Mouse (Mus musculus): ENCODE measurements around the gene Sh3d21. TPM values are rescaled to one million over a fixed set of nuclear protein-coding genes. Genes with fewer than 3 reads are reported as not detected.

The Sh3d21 gene
- total RNA-seq, 2 experiments from 2014 or later: 1.3 to 1.7 TPM

Other genes with a start within 250 kb of the Sh3d21 start
- 1 to 10 TPM; 3.0 to 3.2 TPM for gene Csf3r, start 138.9 kb downstream of the Sh3d21 start, total RNA-seq (2021)
- 10 to 100 TPM; 52.8 to 54.8 TPM for gene Mrps15, start 116.6 kb downstream of the Sh3d21 start, total RNA-seq (2021)
- 10 to 100 TPM; 54.4 to 57.0 TPM for gene Oscp1, start 104.9 kb downstream of the Sh3d21 start, total RNA-seq (2021)
- gene Lsm10, start 66.9 kb downstream of the Sh3d21 start, total RNA-seq (2021): 10 to 100 TPM; 16.2 to 16.8 TPM
- gene Stk40, start 59.5 kb downstream of the Sh3d21 start, total RNA-seq (2021): 10 to 100 TPM; 18.6 to 25.9 TPM
- 1 to 10 TPM; 6.8 to 8.0 TPM for gene Eva1b, start 15.7 kb downstream of the Sh3d21 start, total RNA-seq (2021)
- 100 to 1,000 TPM; 131 to 139 TPM for gene Thrap3, start 39.3 kb upstream of the Sh3d21 start, total RNA-seq (2021)
- 100 to 1,000 TPM; 218 to 226 TPM for gene Map7d1, start 92.9 kb upstream of the Sh3d21 start, total RNA-seq (2021)
- gene Trappc3, start 98.8 kb upstream of the Sh3d21 start, total RNA-seq (2021): 10 to 100 TPM; 89.7 to 99.2 TPM
- 1 to 10 TPM in 1 of 2 experiments, under 1 TPM in 1; 0.92 to 1.0 TPM for gene Col8a2, start 123.3 kb upstream of the Sh3d21 start, total RNA-seq (2021)
- gene Adprhl2, start 158.2 kb upstream of the Sh3d21 start, total RNA-seq (2021): 10 to 100 TPM; 25.1 to 29.6 TPM
- gene Tekt2, start 162.2 kb upstream of the Sh3d21 start, total RNA-seq (2021): 1 to 10 TPM; 2.2 to 2.5 TPM